Mouse (Mus musculus): Measurements from ENCODE around the gene Msi1. TPM values are rescaled to one million over a fixed set of nuclear protein-coding genes. Genes with fewer than 3 reads are reported as not detected.

The Msi1 gene
- 8.2 and 8.9 TPM in 2 replicates for polyA plus RNA-seq (2012; rRNA removed)

GRCm38 (mm10) chr5:115429359-115430186 is at the start of gene Msi1:
Msi1 (plus strand) TSS chr5:115429599.

GRCm38 (mm10) chr5:115465642-115466420 is 36.4 kb downstream of the Msi1 start, which contains the start of gene Pla2g1b:
Pla2g1b (plus strand) TSS chr5:115466262.

DNA sequence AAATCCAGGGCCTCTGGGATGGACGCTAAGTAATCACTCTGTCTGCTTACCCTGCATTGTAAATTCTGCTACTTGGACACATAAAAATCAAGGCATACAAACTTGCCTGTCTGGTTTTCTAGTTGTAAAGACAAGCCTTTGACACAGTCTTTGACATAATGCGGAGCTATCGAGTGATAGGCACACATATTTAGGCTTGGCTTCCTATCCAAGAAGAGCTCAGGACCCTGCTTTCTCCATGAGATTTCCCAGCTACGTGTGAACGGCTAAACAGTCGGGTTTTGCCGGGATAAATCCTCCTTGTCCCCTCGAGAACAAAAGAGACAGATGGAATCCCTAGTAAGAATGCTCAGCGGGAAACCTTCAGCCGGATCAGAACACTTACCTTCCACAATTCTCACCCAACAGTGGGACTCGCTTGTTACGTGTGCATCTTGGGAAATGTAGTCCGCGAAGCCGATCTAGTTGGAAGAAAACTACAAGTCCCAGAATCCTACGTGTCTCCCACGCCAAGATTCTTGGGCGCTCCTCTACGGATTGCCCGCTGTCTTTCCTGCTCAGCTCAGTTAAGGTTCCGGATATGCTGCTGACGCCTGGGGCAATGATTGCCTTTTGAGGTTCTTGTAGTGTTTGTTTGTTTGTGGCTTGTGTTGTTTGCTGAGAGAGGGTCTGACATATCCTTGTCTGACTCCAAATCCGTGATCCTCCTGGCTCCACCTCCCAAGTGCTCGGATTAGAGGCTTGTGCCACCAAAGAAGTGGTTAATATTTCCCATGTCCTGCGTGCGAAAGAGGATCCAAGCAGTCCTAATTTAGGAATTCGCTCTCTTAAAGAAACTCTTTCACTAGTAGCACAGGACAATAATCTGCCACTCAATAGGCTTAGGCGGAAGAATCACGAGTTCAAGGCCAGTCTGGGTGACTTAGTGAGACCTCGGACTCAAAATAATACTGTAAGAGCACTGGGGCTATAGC is 54.8 kb downstream of the Msi1 start, which contains the start of gene Sirt4:
TSS of gene Sirt4 (minus strand) at position 779 of the 974 bp plus-strand sequence.

Other genes with a start within 250 kb of the Msi1 start
- gene Cabp1, start 235.2 kb upstream of the Msi1 start, polyA plus RNA-seq (2012; rRNA removed), result 0.51 and 0.57 TPM in 2 replicates
- 40.6 and 139 TPM in 2 replicates for gene Pop5, start 193.8 kb upstream of the Msi1 start, polyA plus RNA-seq (2012; rRNA removed)
- gene Rnf10, start 156.7 kb upstream of the Msi1 start, polyA plus RNA-seq (2012; rRNA removed), result 73.9 and 104 TPM in 2 replicates
- gene Coq5, start 149.9 kb upstream of the Msi1 start, polyA plus RNA-seq (2012; rRNA removed), result 4.9 and 5.8 TPM in 2 replicates
- 51.1 and 79.2 TPM in 2 replicates for gene Dynll1, start 128.6 kb upstream of the Msi1 start, polyA plus RNA-seq (2012; rRNA removed)
- 10.4 and 21.9 TPM in 2 replicates for gene Srsf9, start 102.4 kb upstream of the Msi1 start, polyA plus RNA-seq (2012; rRNA removed)
- 3.6 and 4.2 TPM in 2 replicates for gene Gatc, start 88.4 kb upstream of the Msi1 start, polyA plus RNA-seq (2012; rRNA removed)
- gene Triap1, start 88.4 kb upstream of the Msi1 start, polyA plus RNA-seq (2012; rRNA removed), result 4.2 and 4.3 TPM in 2 replicates
- 2,279 and 5,235 TPM in 2 replicates for gene Cox6a1, start 80.6 kb upstream of the Msi1 start, polyA plus RNA-seq (2012; rRNA removed)
- 22,403 and 37,455 TPM in 2 replicates for gene Pla2g1b, start 36.7 kb downstream of the Msi1 start, polyA plus RNA-seq (2012; rRNA removed)
- 11.4 and 13.2 TPM in 2 replicates for gene Sirt4, start 55.1 kb downstream of the Msi1 start, polyA plus RNA-seq (2012; rRNA removed)
- gene Pxn, start 77.1 kb downstream of the Msi1 start, polyA plus RNA-seq (2012; rRNA removed), result 48.3 and 55.4 TPM in 2 replicates
- 1,163 and 1,311 TPM in 2 replicates for gene Rplp0, start 129.9 kb downstream of the Msi1 start, polyA plus RNA-seq (2012; rRNA removed)
- gene Gcn1l1, start 135.7 kb downstream of the Msi1 start, polyA plus RNA-seq (2012; rRNA removed), result 14.9 and 16.2 TPM in 2 replicates
- gene Rab35, start 202.3 kb downstream of the Msi1 start, polyA plus RNA-seq (2012; rRNA removed), result 39.1 and 58.7 TPM in 2 replicates

Measured in stomach, adult 2 months (tissue).